Mouse (Mus musculus): ENCODE measurements around the gene Rnf113a2. TPM values are rescaled to one million over a fixed set of nuclear protein-coding genes. Genes with fewer than 3 reads are reported as not detected.
A peak's percentile ranks its signal among the peaks of the same experiment; 100 is the strongest.

Rnf113a2 gene
- total and polyA plus RNA-seq, 2 experiments from 2014 or later = 16.5 to 20.4 TPM

DNA sequence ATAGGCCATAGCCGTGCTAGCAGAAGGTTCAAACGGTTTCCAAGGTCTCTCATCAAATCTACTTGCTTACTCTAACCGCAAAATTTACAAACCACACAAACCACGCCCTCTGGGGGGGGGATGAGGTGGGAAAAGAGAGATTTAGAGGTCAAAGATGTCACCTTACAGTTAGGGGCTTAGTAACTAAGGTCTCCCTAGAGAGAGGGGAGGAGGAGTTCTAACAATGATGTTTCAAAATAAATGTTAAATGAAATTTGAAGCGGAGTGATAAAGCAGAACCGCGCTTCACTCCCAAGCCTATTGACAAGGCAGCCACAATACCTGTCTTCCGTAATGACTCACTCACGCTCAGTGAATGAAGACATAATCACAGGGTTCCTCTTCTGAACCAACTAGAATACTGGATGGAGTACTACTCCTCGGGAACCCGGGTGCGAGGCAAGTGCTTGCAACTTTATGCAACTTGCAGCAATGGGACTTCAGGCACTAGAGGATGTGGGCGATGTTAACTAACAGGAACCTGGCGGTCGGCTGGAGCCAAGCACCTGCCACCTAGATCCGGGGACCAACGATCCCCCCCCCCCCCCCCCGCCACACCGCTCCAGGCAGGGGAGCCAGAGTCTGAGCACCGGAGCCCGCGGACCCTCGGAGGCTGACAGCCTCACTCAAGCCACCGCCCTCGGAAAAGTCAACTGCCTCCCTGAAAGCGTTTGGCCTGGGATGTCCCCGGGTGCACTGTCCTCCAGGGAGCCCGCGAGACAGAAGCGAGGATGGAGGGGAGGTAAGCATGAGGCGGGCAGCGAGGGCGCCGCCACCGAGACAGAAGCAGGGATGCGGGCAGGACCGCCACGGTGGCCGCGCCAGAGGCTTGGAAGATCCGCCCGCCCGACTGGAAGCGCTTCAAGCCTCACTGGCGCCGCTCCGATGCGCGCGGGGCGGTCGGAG, 8.8 kb upstream of the Rnf113a2 start:
- DNase-seq (peak; percentile 51), ATAC-seq (peak; percentile 57)
- H3K4me3 ChIP-seq (ENCODE audit: low read depth, low read length) = peak overlapping the region; percentile 89
- WGBS = 3% methylated on average over 46 of the region's 52 CpGs
- H3K4me1 ChIP-seq (ENCODE audit: insufficient read depth) = peaks cover 5% of the 10 kb centered on the region; the same call in 1 of the 2 replicates
- no peaks in the 10 kb centered on the region for H3K9me3 ChIP-seq (ENCODE audit: low read length)
- H3K27ac ChIP-seq (ENCODE audit: low read depth, low read length) = peak overlapping the region; percentile 88
- peak overlapping the region; percentile 82 for H3K4me2 ChIP-seq (ENCODE audit: low read depth)
- no peak; the same call in 1 of the 2 replicates for TF ChIP-seq CTCF (IDR thresholded peaks at IDR 0.05; ENCODE audit: low read depth)
- H3K9ac ChIP-seq = peak overlapping the region; percentile 79
- H3K27me3 ChIP-seq (ENCODE audit: insufficient read depth, low read length) = no peaks in the 10 kb centered on the region
- H3K36me3 ChIP-seq (ENCODE audit: insufficient read depth) = no peaks in the 10 kb centered on the region

DNA sequence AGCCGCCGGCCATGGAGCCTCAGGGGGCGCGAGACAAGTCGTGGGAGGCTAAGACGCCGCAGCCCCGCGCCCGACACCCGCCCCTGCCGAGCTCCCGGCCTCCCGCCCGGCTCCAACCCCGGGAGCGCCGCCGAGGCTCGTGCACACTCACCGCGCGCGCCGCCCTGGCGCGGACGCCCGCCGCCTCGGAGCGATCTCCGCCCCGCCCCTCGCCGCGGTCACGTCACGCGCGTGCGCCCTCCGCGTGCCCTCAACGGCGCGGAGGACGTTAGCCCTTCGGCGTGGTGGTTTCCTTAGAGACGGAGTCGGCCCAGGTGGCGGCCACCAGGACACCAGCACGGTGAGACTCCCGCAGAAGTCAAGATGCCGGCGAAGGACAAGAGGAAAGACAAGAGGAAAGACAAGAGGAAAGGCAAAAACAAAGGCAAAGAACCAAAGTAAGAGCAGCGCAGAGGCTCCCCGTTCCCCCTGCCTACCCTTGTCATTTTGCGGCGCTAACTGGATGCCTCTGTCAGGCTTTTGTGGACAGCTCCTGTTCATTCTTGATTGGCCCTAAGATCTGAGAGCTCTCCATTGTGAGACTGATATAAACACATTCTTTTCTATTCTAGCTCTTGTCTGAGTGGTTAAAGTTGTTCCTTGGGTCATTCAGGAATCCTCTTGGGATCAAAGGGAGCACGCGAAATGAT, 8.0 kb upstream of the Rnf113a2 start, which contains the start of the genes Entpd5 and Bbof1:
TSS of gene Entpd5 (minus strand) at position 211 of the 689 bp plus-strand sequence.
TSS of gene Bbof1 (plus strand) at position 253 of the 689 bp plus-strand sequence.
- peak within 1 kb of the TSS; percentile 89 for H3K4me3 ChIP-seq (ENCODE audit: low read depth, low read length)
- peaks cover 5% of the 10 kb centered on the region; the same call in 1 of the 2 replicates for H3K4me1 ChIP-seq (ENCODE audit: insufficient read depth)
- ATAC-seq (peak; percentile 96), DNase-seq (peak; percentile 95)
- H3K9me3 ChIP-seq (ENCODE audit: low read length) = no peaks in the 10 kb centered on the region
- no peaks in the 10 kb centered on the region for H3K27me3 ChIP-seq (ENCODE audit: insufficient read depth, low read length)
- no peaks in the 10 kb centered on the region for H3K36me3 ChIP-seq (ENCODE audit: insufficient read depth)
- no peak for TF ChIP-seq CTCF (IDR thresholded peaks at IDR 0.05; ENCODE audit: low read depth)
- 3% methylated on average over 49 of the region's 63 CpGs for WGBS
- H3K4me2 ChIP-seq (ENCODE audit: low read depth) = peak within 1 kb of the TSS; percentile 82
- peak within 1 kb of the TSS; percentile 79 for H3K9ac ChIP-seq
- peak within 1 kb of the TSS; percentile 88 for H3K27ac ChIP-seq (ENCODE audit: low read depth, low read length)

DNA sequence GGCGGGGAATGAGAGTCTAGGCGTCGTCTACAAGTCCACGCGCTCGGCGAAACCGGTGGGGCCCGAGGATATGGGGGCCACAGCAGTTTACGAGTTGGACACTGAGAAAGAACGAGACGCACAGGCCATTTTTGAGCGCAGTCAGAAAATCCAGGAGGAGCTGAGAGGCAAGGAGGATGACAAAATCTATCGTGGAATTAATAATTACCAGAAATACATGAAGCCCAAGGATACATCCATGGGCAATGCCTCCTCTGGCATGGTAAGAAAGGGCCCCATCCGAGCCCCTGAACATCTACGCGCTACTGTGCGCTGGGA, 568 bp downstream of the Rnf113a2 start:
- peak overlapping the region; percentile 63 for H3K9ac ChIP-seq
- H3K4me2 ChIP-seq (ENCODE audit: low read depth) = peak overlapping the region; percentile 78
- peak overlapping the region; percentile 80 for H3K27ac ChIP-seq (ENCODE audit: low read depth, low read length)
- ATAC-seq (no peak), DNase-seq (no peak)
- no peak for TF ChIP-seq CTCF (IDR thresholded peaks at IDR 0.05; ENCODE audit: low read depth)
- no peaks in the 10 kb centered on the region for H3K27me3 ChIP-seq (ENCODE audit: insufficient read depth, low read length)
- no peaks in the 10 kb centered on the region for H3K9me3 ChIP-seq (ENCODE audit: low read length)
- no peaks in the 10 kb centered on the region for H3K36me3 ChIP-seq (ENCODE audit: insufficient read depth)
- H3K4me3 ChIP-seq (ENCODE audit: low read depth, low read length) = peak overlapping the region; percentile 63
- peaks cover 6% of the 10 kb centered on the region; the same call in 1 of the 2 replicates for H3K4me1 ChIP-seq (ENCODE audit: insufficient read depth)
- WGBS = 44% methylated on average over 18 of the region's 18 CpGs

DNA sequence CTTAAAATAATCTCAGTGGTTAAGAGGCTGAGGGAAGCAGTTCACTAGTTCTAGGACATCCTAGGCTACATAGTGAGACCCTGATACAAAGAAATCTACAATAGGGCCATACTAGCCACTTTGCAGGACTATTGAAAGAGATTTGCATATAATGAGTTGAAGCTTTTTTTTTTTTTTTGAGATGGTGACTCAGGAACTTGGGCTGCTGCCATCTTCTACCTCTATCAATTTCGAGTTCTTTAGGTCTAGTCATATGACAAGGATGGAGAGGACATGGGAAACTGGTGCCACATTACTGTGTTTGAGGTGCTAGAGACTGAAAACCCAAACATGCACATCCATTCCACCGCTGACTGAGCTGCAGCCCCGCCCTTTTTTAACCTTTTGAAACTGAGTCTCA, 7.0 kb downstream of the Rnf113a2 start:
- no peaks in the 10 kb centered on the region for H3K36me3 ChIP-seq (ENCODE audit: insufficient read depth)
- no peak overlapping the region for H3K27ac ChIP-seq (ENCODE audit: low read depth, low read length)
- 60% methylated on average over 3 of the region's 3 CpGs for WGBS
- no peak for TF ChIP-seq CTCF (IDR thresholded peaks at IDR 0.05; ENCODE audit: low read depth)
- H3K27me3 ChIP-seq (ENCODE audit: insufficient read depth, low read length) = no peaks in the 10 kb centered on the region
- no peak overlapping the region for H3K4me2 ChIP-seq (ENCODE audit: low read depth)
- H3K9ac ChIP-seq = no peak overlapping the region
- no peaks in the 10 kb centered on the region for H3K4me1 ChIP-seq (ENCODE audit: insufficient read depth)
- DNase-seq (no peak), ATAC-seq (no peak)
- no peaks in the 10 kb centered on the region for H3K9me3 ChIP-seq (ENCODE audit: low read length)
- no peak overlapping the region for H3K4me3 ChIP-seq (ENCODE audit: low read depth, low read length)

DNA sequence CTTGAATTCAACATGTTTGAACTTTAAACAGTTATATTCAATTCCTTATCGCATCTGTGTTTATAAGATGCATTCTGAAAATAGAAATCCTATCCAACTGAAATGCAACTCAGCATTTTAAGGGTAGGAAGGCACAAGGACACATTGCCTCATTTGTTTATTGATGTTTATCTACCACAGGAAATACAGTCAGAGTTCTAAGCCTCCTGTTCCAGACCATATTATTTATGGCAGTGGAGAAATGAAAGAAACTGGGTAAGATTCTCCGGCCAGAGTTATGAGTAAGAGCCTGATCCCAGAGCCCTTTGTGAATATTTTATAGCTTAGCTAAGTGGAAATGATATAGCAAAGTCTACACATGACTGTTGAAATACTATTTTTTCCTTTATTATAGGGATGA, 12.8 kb downstream of the Rnf113a2 start:
- 95% methylated on average over 2 of the region's 2 CpGs for WGBS

DNA sequence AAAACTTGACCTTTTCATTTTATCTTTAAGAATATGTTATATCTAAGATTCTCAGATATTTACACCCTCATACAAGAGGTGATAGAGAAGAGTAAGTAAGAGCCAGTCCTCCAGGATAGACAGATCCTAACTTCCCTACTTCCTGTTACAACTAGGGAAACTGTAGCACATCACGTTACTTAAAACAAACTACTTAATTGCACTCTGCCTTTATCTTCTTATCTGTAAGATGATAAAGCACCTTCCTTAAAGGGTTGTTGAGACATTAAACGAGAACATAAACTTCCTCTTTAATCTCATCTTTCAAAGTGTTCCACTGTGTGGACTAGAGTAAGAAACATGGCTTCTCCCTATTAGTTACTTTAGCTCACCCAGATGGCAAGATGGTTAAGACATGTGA, 21.7 kb downstream of the Rnf113a2 start:
- Histone ChIP-seq H3K27ac (ENCODE audit: low read depth, low read length) (no peak overlapping the region), H3K4me2 (ENCODE audit: low read depth) (no peak overlapping the region), H3K27me3 (ENCODE audit: insufficient read depth, low read length) (no peaks in the 10 kb centered on the region), H3K9me3 (ENCODE audit: low read length) (no peaks in the 10 kb centered on the region), H3K36me3 (ENCODE audit: insufficient read depth) (peaks cover 33% of the 10 kb centered on the region), H3K9ac (no peak overlapping the region), H3K4me3 (ENCODE audit: low read depth, low read length) (no peak overlapping the region), H3K4me1 (ENCODE audit: insufficient read depth) (no peaks in the 10 kb centered on the region)
- WGBS = 92% methylated on average over 2 of the region's 2 CpGs
- no peak for ATAC-seq
- DNase-seq = no peak
- TF ChIP-seq CTCF (IDR thresholded peaks at IDR 0.05; ENCODE audit: low read depth) = no peak

More for the DNA sequence above, 12.8 kb downstream of the Rnf113a2 start:
- no peak for TF ChIP-seq CTCF (IDR thresholded peaks at IDR 0.05; ENCODE audit: low read depth)
- no peak for ATAC-seq
- Histone ChIP-seq H3K4me3 (ENCODE audit: low read depth, low read length) (no peak overlapping the region), H3K27ac (ENCODE audit: low read depth, low read length) (no peak overlapping the region), H3K4me1 (ENCODE audit: insufficient read depth) (no peaks in the 10 kb centered on the region), H3K4me2 (ENCODE audit: low read depth) (no peak overlapping the region), H3K9me3 (ENCODE audit: low read length) (no peaks in the 10 kb centered on the region), H3K27me3 (ENCODE audit: insufficient read depth, low read length) (no peaks in the 10 kb centered on the region), H3K9ac (no peak overlapping the region), H3K36me3 (ENCODE audit: insufficient read depth) (peaks cover 31% of the 10 kb centered on the region)
- no peak for DNase-seq

DNA sequence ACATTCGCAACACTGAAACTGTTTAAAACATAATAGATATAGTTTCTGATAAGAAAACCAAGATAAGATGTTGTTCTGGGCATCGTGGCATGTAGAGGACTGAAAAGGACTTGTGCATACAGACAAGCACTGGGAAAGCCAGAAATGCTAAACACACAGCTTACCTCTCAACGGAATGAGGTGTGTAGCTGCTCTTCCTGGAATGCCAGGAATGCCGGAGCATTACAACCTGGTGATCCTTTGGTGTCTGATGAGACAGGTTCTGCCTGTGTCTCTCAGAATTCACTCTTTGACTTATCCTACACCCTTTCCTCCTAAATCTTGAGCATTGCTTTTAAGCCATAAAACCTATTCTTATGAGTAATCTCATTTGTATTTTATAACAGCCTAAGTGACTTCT, 25.5 kb downstream of the Rnf113a2 start:
- Histone ChIP-seq H3K9me3 (ENCODE audit: low read length) (no peaks in the 10 kb centered on the region), H3K36me3 (ENCODE audit: insufficient read depth) (peaks cover 17% of the 10 kb centered on the region), H3K27ac (ENCODE audit: low read depth, low read length) (no peak overlapping the region), H3K4me2 (ENCODE audit: low read depth) (no peak overlapping the region), H3K4me1 (ENCODE audit: insufficient read depth) (no peaks in the 10 kb centered on the region), H3K27me3 (ENCODE audit: insufficient read depth, low read length) (no peaks in the 10 kb centered on the region), H3K9ac (no peak overlapping the region), H3K4me3 (ENCODE audit: low read depth, low read length) (no peak overlapping the region)
- 81% methylated on average over 4 of the region's 4 CpGs for WGBS
- ATAC-seq (no peak), DNase-seq (no peak)
- TF ChIP-seq CTCF (IDR thresholded peaks at IDR 0.05; ENCODE audit: low read depth) = no peak
